Mouse (Mus musculus): ENCODE measurements at regions not wholly inside any gene's neighbourhood (a gene's known extent, or its start where the extent isn't known, plus 50 kb on each side); places are given as distances from the start of the nearest gene placed in this dataset.

DNA sequence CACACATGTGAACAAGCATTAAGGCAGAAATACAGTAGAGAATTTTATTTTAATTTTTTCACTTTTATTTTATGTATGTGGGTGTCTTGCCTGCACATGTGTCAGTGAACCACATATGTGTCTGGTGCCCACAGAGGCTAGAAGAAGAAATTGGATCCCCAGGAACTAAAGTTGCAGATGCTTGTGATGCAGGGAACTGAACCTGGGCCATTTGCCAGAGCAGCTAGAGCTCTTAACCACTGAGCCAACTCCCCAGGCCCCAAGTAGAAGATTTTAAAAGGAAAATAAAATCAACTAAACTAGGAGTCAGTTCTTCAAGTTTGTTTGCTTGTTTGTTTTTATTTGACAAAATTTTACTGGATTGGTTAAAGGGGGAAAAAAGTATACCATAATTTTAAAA, 185.5 kb upstream of the Kdm8 start:
- TF ChIP-seq CTCF (IDR thresholded peaks at IDR 0.05; ENCODE audit: borderline replicate concordance, insufficient read depth, low read length), result no peak
- no peak for TF ChIP-seq POLR2A (IDR thresholded peaks at IDR 0.05; ENCODE audit: low read depth, low read length)
